Mouse (Mus musculus) gastrocnemius, adult 18-20 months (tissue): ENCODE data around the gene Slc8b1. TPM values are rescaled to one million over a fixed set of nuclear protein-coding genes. Genes with fewer than 3 reads are reported as not detected.

Source experiments
- DNase-seq: peaks from one replicate; pipeline ENCODE4 v3.0.0; 2021; ENCODE audit warnings: low spot score
- total RNA-seq, 2 experiments: library from RNA; stranded (reverse); gene quantifications; 2 replicates each; pipeline ENCODE4 v1.2.3; 2021

The Slc8b1 gene
- total RNA-seq, 2 experiments from 2014 or later: 8.5 to 8.6 TPM

- no peak for DNase-seq
Observed at GRCm38 (mm10) chr5:120566101-120566500, 55.1 kb downstream of the Slc8b1 start.

- no peak for DNase-seq
Observed at GRCm38 (mm10) chr5:120566681-120567252, 55.8 kb downstream of the Slc8b1 start.

- peak; percentile 72 for DNase-seq
Observed at GRCm38 (mm10) chr5:120567253-120567701, 56.3 kb downstream of the Slc8b1 start.

- DNase-seq: no peak
Observed at GRCm38 (mm10) chr5:120567761-120568211, 56.8 kb downstream of the Slc8b1 start.

GRCm38 (mm10) chr5:120568336-120568768 lies 57.4 kb downstream of the Slc8b1 start:
- DNase-seq: no peak

- DNase-seq: no peak
Observed at GRCm38 (mm10) chr5:120568964-120569363, 58.0 kb downstream of the Slc8b1 start.

GRCm38 (mm10) chr5:120569791-120570190 lies 58.8 kb downstream of the Slc8b1 start:
- DNase-seq: no peak

GRCm38 (mm10) chr5:120570289-120570897 lies 59.4 kb downstream of the Slc8b1 start:
- no peak for DNase-seq

GRCm38 (mm10) chr5:120571056-120571740 lies 60.2 kb downstream of the Slc8b1 start:
- no peak for DNase-seq

- no peak for DNase-seq
Observed at GRCm38 (mm10) chr5:120574469-120575063, 63.6 kb downstream of the Slc8b1 start.

- DNase-seq: no peak
Observed at GRCm38 (mm10) chr5:120576781-120577301, 65.9 kb downstream of the Slc8b1 start.

GRCm38 (mm10) chr5:120577935-120578441 lies 67.0 kb downstream of the Slc8b1 start:
- DNase-seq: no peak

GRCm38 (mm10) chr5:120578504-120579081 lies 67.6 kb downstream of the Slc8b1 start:
- DNase-seq: peak; percentile 64

GRCm38 (mm10) chr5:120579211-120579897 lies 68.4 kb downstream of the Slc8b1 start:
- DNase-seq: peak; percentile 91

- DNase-seq: no peak
Observed at GRCm38 (mm10) chr5:120579898-120580626, 69.1 kb downstream of the Slc8b1 start.

GRCm38 (mm10) chr5:120582002-120582401 lies 71.0 kb downstream of the Slc8b1 start:
- no peak for DNase-seq

GRCm38 (mm10) chr5:120583511-120583910 lies 72.5 kb downstream of the Slc8b1 start:
- no peak for DNase-seq
